Mouse (Mus musculus) thymus, postnatal 14 days (tissue): ENCODE results near the gene Atp8b3.

Source experiments
- DNase-seq: peaks from one replicate; pipeline ENCODE4 v3.0.0; 2021

The Atp8b3 gene

DNA sequence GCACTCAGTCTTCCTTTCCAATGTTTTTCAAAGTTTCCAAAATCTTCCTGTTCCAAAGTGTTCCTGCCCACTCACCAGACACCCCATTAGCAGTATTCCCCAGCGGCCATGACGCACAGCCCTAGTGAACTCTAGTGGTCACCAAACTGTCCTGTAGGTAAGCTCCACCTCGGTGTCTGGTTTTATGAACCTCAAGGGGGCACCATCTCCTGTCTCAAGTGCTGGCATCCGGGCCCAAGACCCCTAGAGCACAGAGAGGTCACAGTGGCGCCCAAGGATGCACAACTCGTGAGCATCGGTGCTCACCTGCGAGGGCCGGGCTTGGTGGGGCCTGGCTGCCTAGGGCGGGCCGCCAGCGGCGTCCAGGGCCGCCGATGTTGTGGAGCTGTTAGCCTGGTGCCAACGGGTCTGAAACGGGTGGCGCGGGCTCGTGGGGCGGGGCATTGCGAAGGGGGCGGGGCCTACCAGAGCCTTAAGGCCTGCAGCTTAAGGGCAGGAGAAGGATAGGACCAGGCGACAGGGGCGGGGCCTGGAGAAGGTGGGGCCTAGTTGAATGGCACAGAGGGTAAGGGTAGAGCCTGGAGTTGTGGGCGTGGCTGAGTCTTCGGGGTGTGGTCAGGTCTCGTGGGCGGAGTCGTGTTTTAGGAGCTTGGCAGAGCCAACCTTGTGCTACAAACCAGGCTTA, at the start of gene Atp8b3:
Atp8b3 (minus strand) TSS at position 415 of the 685 bp plus-strand sequence.
- peak; percentile 87 for DNase-seq

DNA sequence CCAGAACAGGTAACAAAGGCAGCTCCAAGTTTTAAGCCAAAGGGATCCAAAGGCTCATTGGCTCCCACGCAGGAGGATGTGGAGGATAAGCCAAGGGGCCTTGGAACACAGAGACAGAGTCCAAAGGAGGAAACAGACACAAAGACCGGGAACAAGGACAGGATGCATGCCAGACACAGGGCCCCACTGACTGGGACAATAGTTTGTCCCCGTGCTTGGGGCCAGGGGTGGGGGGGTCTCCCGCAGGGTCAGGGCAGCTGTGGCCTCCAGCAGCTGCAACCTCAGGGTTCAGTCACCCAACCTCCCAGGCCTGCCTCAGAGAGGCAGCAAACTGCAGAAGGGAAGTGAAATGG, 48.4 kb upstream of the Atp8b3 start:
- peak; percentile 3 for DNase-seq

DNA sequence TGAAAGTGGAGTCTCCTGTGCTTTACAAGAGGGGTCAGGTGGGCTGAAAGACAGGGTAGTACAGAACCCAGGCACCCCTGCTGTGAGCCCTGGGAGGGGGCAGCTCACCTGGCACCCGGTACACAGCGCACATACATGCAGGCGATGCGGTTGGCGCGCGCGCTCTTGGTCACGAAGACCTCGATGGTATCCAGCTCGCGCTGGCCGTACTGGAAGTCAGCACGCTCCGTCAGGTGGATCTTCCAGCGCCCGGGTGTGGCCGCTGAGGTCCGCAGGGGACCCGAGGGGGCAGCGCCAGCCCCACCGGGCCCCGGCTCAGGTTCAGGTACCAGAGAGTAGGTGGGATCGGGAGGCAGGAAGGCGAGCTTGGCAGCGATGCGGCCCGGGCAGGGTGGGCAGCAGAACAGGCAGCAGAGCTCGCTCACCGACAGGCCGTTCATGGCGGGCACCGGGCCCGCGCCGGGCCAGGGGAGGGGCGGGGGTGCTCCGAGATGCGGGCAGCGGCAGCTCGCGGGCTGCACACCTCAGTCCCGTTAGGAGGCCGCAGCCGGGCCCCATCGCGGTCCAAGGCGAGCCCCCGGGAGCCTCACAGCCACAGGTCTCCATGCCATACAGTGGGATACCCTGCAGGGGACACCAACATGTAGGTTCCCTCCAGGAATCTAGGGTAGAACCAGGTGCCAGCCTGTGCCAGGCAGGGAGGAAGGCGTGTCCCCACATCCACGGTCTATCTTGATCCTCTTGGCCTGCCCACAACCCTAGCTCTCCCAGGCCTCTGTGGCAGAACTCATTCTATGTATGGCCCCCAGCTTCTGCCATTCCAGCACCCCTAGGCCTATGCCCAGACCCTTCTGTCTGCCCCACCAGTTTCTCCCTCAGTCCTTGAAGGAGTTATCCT, 47.7 kb upstream of the Atp8b3 start:
- DNase-seq = peak; percentile 14

DNA sequence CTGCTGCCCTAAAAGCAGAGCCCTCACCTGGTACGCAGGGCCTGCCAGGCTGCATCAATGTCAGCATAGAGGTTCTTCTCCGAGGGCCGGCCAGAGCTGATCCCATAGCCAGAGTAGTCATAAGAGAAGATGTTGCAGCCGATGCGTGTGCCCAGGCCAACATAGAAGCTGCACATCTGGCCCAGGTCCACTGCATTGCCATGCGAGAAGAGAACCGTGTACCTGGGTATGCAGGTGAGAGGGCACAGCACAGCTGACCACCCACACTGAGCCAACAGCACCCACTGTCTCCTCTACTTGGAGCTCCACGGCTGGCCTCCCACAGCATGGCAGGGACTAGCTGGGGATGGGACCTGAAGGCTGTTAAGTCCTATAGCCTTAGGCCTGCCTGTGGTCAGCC, 46.7 kb upstream of the Atp8b3 start:
- DNase-seq = no peak

DNA sequence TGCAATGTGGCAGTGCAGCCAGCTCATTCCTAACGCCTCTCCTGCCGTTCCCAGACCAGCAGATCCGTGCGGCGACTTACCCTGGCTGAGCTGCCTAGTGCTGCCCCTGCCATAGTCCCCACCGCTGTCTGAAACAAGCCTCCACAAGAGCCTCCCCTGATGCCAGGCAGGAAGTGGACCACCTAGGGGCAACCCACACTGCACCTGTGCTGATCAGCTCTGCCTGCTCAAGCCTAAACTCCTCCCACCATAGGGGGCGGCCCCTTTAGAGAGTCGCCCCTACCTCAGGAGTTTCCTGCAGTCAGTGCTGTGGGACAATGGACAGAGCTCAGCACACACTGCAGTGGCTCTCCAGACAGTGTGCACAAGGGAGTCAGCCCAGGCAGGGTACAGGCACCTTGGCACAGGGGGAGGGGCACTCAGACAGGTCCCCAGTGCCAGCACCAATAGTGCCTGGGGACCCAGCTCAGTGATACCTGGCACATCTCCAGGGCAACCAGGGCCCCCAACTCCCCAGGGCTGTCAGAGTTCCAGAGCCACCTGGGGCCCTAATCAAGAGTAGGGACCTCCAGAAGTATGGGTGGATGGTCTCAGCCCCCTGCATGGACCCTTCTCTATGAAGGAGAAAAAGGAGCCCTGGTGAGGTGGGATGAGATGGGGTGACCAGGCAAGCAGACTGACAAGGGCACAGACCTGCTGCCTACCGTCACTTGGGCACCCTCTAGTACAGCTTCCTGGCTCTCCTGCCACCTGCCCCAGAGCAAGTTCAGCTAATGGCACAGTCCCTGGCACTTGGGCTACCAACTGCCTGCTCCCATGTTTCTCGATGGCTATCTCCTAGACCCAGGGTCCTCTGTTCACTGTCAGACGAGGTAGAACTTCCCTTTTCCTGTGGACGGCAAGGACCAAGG, 46.0 kb upstream of the Atp8b3 start:
- peak; percentile 78 for DNase-seq

DNA sequence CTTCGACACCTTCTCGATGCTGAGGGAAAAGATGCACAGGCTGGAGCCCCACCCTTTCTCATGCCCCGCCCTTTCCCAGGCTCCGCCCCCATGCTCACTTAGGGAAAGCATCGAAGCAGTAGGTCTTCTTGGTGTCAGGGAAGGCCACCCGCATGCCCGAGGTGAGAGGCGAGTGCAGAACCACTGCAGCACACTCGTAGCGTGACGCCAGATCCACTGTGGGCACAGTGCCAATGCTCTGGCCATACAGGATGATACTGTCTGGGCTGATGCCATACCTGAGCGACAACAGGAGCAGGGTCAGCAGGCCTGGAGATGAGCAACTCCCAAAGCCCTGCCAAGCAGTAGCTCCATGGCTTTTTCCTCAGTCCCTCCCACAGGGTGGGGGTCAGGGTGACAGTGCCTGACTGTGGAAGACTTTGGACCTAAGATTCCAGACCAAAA, 45.1 kb upstream of the Atp8b3 start:
- DNase-seq = peak; percentile 39

DNA sequence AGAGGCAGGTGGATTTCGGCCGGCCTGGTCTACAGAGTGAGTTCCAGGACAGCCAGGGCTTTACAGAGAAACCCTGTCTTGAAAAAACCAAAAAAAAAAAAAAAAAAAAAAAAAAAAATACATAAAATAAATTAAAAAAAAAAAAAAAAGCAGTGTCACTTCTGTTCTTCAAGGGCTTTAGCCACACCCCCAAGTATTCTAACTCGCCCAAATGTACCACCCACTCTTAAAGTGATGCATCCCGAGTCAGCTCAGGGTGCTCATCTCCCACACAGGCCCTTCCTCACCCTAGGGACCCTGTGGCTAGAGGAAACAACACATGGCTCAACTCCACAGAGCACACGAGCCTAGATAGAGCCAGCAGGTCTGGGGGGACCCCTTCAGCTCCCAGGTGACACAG, 44.1 kb upstream of the Atp8b3 start:
- DNase-seq = no peak

DNA sequence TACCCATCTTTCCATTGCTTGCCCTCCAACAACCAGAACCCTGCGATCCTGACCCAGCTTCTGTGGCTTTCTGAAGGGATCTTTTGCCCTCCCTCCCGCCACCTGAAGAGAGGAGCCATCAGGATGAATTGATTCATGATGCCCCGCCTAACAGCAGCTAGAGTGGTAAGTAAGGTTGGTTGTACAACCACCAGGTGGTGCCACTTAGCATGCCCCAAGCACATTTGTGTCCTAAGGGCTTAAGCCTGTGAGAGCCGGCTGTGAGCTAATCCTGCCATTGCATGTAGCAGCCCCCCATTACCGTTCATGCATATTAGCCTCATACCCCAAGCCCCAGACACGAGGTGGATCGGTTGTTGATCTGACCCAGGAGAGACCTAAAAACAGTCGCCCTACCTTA, 40.0 kb upstream of the Atp8b3 start:
- peak; percentile 82 for DNase-seq

DNA sequence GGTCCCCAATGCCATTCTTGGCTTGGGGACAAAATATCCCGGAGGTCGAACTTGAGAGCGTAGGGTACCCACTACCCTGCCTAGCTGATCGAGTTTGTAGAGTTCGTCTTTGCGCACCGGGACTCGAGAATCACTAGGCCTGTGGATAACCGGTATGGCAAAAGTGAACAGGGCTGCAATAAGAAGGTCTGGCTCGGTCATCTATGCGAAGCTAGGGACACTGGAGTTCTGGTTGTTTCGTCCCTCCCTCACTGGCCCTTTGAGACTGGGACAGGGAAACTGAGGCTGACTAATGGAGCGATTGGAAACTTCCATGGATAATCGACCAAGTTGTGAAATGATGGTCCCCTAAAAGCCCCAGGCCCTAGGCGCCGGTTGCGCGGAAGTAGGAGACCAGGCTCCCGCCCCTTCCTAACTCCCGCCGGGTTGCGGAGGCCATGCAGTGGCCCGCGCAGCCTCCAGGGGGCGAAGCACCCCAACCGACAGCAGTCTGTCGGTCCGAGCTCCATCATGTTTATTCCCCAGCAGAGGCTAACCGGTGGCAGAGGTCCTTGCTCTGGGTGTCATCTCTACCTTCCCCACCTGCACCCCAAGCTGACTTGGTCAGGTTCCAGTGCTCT, 39.3 kb upstream of the Atp8b3 start:
- peak; percentile 91 for DNase-seq

DNA sequence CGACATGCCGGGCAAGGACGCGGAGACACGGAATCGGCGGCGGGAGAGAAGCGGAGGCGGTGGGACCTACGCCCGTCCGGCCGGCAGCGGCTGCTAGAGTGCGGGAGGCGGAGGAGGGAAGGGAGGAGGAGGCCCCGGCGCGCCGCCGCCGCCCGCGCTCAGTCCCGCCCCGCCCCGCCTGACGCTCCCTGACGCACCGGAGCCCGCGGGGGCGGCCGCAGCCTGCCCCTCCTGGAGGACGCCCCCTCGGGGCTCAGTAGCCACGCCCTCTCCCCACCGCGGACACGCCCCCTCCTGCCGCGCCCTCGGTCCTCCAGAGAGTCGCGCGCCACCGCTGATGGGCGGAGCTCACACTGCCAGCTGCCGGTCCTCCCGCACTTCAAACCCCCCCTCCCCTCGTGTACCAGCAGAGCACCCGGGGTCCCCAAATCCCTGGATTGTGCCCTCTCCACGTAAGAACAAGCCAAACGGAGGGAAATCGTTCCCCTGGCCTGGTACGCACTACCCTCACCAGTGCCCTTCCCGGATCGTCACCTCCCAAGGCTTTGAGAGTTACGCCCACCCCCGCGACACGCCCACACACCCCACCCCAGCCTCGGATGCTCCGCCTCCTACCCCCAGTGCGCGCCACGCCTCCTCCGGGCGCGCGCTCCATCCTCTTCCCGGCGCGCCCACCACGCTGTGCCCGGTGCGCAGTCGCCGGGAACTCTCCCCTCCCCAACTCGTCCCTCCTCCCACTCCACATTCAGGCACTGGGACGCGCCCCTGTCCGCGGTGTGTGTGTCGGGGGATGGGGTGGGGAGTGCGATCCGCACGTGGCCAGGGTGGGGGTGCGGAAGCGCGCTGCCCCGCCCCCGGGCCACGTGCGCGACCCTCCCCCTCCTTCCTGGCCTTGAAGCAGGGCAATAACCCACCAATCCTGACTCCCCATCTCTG, 38.5 kb upstream of the Atp8b3 start, which contains the start of gene Klf16:
Klf16 (minus strand) TSS at position 127 of the 936 bp plus-strand sequence.
- peak; percentile 100 for DNase-seq

DNA sequence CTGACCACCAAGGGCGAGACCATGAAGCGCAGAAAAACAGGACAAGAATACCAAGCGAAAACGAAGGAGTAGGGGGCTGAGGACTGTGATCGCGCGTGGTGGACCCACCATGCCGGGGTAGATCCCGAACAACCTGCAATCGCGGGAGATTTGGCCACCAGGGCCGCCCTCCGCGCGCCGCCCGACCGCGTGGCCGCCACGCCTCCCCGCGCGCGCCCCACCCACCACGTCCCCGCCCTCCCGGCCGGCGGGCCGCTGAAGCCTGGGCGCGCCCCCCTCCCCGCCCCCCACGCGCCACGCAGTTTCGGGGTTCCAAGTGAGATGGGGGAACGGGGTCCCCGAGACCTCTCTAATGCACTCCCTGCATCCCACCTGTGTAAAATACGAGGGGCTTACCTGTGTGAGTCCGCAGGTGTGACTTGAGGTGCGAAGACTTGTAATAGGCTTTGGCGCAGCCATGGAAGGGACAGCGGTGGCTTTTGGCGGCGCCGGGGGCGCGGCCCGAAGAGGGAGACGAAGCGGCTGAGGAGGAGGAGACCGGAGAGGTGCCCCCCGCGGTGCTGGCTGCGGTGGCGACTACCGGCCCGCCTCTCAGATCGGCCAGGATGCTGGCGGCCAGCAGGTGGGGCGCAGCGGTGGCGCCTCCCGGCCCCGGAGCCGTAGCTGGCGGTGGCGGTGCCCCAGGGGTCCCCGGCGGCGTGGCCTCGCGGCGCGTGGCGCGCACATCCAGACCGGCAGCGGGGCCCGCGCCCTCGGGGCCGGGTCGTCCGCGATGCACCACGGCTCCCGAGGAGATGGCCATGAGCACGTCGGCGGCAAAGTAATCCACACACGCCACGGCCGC, 37.6 kb upstream of the Atp8b3 start:
- peak; percentile 67 for DNase-seq

DNA sequence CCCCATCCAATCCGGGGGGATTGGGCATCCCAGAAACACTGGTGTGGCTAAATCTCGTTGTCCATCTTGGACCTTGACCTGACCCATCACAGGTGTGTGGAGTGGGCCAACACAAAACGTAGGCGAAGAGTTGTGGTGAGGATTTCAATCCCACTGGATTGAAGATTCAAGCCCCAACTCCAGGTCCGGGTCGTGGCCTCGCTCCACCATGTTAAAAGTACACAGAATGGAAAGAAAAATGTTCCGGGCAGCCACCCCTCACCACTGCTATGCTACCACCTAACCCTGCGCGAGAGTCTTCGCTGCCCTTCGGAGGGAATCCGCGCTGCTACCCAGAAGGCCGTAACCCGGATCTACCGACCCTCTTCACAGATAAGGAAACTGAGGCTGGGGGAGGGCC, 37.0 kb upstream of the Atp8b3 start:
- DNase-seq = no peak

DNA sequence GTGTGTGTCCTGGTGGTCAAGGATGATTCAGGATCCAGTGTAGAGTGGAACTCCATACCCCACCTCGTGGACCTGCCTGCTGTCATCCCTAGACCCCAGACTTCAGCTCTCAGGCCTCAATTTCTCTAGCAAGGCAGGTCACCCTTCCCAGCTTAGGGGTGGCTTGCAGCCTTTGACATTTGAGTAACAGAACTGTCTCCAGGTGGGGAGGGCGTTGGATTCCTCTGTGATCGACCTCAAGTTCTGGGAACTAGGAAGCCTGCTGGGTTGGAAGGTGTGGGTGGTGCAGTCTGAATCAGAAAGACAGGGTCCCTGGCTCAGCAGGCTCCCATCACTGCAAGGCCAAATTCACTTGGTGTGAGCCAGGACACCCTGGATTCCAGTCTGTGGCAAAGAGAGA, 36.0 kb upstream of the Atp8b3 start:
- DNase-seq = no peak

DNA sequence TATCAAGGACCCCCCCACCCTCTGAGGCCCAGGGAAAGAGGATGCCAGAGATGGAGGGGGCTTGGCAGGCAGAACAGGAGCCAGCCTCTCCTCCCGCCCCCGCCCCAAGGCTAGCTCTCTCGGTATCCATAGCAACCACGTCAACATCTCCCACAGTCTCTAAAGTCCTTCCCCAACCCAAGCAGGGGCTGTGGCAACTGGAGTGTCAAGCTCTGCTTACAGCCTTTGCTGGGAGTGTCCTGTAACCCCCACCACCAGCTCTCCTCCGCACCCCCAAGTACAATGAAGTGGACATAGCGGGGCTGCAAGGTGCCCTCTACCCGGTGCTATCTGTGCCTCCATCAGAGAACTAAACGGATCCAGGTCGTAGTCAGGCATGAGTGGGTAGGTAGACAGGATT, 35.0 kb upstream of the Atp8b3 start:
- DNase-seq = no peak

DNA sequence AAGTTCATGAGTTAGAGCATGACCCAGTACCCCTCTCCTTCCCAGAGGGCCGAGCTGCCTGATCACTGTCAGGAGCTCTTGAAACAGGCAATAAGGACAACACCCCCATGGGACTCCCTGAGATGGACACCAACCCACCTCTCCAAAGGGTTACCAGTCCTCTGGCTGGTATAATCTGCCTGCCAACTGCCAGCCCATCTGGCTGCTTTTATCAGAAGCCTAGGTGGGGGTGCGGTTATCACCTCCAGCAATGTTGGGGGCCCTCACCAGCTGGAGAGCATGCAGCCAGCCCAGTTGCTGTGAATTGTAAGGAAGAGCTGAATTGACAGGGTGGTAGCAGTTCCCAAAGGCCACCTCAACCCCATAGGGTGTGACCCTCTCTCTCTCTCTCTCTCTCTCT, 33.6 kb upstream of the Atp8b3 start:
- no peak for DNase-seq

DNA sequence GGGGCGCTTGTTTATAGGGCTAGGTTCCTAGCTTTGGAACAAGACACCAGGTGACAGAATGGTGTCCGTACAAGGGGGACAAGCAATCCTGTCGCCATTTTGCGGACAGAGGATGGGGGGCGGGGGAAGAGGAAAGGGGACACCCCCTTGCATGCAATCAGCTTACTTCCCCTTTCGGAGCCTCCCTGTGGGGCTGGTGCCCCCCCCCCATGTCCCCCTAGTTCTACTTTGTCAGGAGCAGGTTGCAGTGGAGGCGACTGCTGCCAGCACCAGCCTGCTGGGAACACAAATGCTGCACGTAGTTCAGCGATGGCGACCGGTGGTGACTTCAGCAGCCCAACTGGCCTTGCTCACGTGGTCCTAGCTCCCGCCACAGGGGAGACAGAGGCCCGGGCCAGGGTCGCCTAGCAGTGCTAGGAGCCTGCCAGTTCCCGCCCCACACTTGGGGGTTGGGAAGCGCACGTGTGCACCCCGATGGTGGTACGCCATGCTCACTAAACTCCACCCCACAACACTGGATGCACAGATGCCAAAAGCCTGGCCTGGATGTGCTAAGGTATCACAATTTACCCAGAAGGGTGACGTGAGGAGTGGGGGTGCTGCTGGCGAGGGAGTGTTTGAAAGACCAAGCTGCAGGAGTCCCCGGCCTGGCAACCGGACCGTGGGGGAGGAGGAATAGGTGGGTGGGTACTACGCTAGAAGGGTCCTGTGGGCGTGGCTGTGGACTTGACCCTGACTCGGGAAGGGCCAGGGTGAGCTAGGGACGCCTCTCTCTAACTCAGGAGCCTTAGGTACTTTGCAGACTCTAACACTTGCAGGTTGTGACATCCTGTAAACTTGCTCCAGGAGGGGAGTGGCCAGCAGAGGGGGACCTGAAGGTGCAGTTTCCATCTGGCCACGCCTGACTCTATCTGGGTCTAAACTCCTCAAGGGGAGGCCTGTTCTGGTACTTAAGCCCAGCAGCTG, 32.2 kb upstream of the Atp8b3 start:
- no peak for DNase-seq

DNA sequence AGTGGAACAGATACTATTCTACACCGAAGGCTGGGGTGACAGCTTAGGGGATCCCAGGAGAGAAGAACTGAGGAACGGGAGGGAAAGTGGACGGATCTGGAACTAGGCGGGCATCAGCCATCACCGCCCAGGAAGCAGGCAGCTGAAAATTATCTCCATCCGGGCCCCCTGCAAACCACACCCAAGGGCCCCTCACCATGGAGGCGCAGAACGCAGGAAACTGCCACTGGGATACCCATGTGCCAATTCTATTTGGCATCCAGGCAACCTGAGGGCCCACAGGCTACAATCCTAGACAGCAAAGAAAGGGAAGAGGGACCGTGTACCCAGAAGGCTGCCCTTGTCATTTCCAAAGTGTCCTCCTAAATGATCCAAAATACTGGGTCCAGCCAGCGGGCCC, 31.5 kb upstream of the Atp8b3 start:
- DNase-seq = no peak

DNA sequence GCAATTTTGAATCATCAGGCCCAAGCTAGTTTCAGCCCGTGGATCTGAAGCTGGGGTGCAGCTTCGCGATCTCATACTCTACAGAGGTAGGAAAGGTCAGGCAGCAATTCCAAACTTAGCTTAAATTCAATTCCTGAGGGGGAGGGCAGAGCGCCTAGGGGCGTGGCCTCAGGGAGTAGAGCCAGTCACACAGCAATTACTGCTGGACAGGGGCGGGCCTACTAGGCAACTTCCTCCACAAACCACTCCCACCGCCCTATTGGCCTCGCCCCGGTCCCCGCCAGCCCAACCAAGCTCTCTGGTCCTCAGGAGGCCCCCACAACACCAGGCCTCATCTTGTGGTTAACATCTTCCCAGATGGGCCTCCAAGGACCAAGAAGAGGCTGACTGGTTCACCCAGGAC, 30.7 kb upstream of the Atp8b3 start:
- peak; percentile 56 for DNase-seq

DNA sequence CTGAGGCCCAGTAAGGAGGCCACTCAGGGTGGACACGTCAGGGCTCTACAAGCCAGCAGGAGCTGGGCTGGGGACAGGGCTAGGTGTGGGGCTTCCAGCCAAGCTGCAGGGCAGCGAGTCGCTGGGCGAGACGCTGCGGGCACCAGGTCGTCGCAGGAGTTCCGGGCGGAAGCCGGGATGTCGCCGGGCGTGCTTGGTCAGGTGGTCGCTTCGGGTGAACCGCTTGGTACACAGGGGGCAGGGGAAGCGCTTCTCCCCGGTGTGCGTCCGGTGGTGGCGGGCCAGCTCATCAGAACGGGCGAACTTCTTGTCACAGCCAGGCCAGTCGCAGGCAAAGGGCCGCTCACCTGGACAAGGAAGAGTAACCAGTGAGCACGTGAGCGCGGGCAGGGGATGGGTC, 30.0 kb upstream of the Atp8b3 start:
- no peak for DNase-seq
